Mouse (Mus musculus) lung, postnatal 25 days (tissue): Measurements from ENCODE around the gene Slc35e3.

ENCODE experiments used
- DNase-seq: peaks from one replicate; pipeline ENCODE4 v3.0.0; 2022; ENCODE audit warnings: low spot score

Slc35e3 gene

GRCm38 (mm10) chr10:117684298-117685170 lies 61.6 kb downstream of the Slc35e3 start:
- no peak for DNase-seq

- DNase-seq, result no peak
These were observed 62.5 kb downstream of the Slc35e3 start for GRCm38 (mm10) chr10:117683734-117684037.
